12 mouse cellular contexts compared by ENCODE assay signal in genomic region chr2:30706036-30706435, GRCm38 (mm10).
DNase-seq lines count a peak whose midpoint lies in the region; ATAC-seq and TF ChIP-seq lines count a peak whose summit lies in the region.
"Had no signal": no experiment of that assay in that cellular context is flagged by ENCODE, and none has a peak within 500 bp of the region (broad histone marks: within the 10 kb centered on the region; RNA-seq: fewer than 3 reads in every experiment).

No protein-coding gene starts in this region.

- no peak for TF ChIP-seq CTCF in forebrain, postnatal 0 days (IDR thresholded peaks at IDR 0.05; ENCODE audit: low read depth)
- TF ChIP-seq CTCF in kidney, postnatal 0 days (IDR thresholded peaks at IDR 0.05; ENCODE audit: low read depth) = no peak

- DNase-seq in forebrain, postnatal 0 days = no peak
- no peak for DNase-seq in kidney, postnatal 0 days (ENCODE audit: low spot score)
- no peak for DNase-seq in kidney, postnatal 4 days
- no peak for DNase-seq in embryonic facial prominence, embryonic 10.5 days (ENCODE audit: low spot score)
- no peak for DNase-seq in limb, embryonic 10.5 days (ENCODE audit: low spot score)
- no peak for DNase-seq in thymus, postnatal 25 days
- no peak for DNase-seq in gastrocnemius, adult 18-20 months (ENCODE audit: low spot score)
- DNase-seq: layer of hippocampus, adult 9-11 months; thymus, postnatal 36 days had no signal

- ATAC-seq in forebrain, embryonic 13.5 days = no peak
- no peak for ATAC-seq in forebrain, postnatal 0 days
- no peak for ATAC-seq in kidney, postnatal 0 days (replicated peaks; ENCODE audit: low FRiP score, low read depth)
- ATAC-seq: CD4-positive, CD25-positive, alpha-beta regulatory T cell, adult 4 months had no signal

- H3K4me1 ChIP-seq in forebrain, embryonic 13.5 days = peaks cover 51% of the 10 kb centered on the region
- peaks cover 23% of the 10 kb centered on the region for H3K4me1 ChIP-seq in forebrain, postnatal 0 days (ENCODE audit: insufficient read depth)
- H3K4me1 ChIP-seq in kidney, postnatal 0 days (replicated peaks; ENCODE audit: insufficient read depth, low read length) = peaks cover 37% of the 10 kb centered on the region
- H3K4me1 ChIP-seq in embryonic facial prominence, embryonic 10.5 days = peaks cover 66% of the 10 kb centered on the region
- H3K4me1 ChIP-seq in limb, embryonic 10.5 days = peaks cover 60% of the 10 kb centered on the region

- no peak overlapping the region for H3K9ac ChIP-seq in forebrain, embryonic 13.5 days
- no peak overlapping the region for H3K9ac ChIP-seq in forebrain, postnatal 0 days
- H3K9ac ChIP-seq in kidney, postnatal 0 days (ENCODE audit: low read depth, low read length) = 0 out of 2 replicates have a peak overlapping the region, but pooled peaks have one; percentile 8
- H3K9ac ChIP-seq: liver, embryonic 15.5 days had no signal

- H3K4me3 ChIP-seq in forebrain, embryonic 13.5 days = no peak overlapping the region
- H3K4me3 ChIP-seq in forebrain, postnatal 0 days (ENCODE audit: low read depth, low read length) = no peak overlapping the region
- no peak overlapping the region for H3K4me3 ChIP-seq in kidney, postnatal 0 days (replicated peaks; ENCODE audit: low read depth, low read length)
- no peak overlapping the region for H3K4me3 ChIP-seq in embryonic facial prominence, embryonic 10.5 days
- no peak overlapping the region for H3K4me3 ChIP-seq in limb, embryonic 10.5 days
- H3K4me3 ChIP-seq: liver, embryonic 15.5 days had no signal

- no peaks in the 10 kb centered on the region for H3K36me3 ChIP-seq in forebrain, embryonic 13.5 days (ENCODE audit: poor library complexity, severe bottlenecking)
- no peaks in the 10 kb centered on the region for H3K36me3 ChIP-seq in forebrain, postnatal 0 days (ENCODE audit: insufficient read depth)
- no peaks in the 10 kb centered on the region for H3K36me3 ChIP-seq in kidney, postnatal 0 days (ENCODE audit: insufficient read depth, low read length)
- H3K36me3 ChIP-seq in embryonic facial prominence, embryonic 10.5 days (replicated peaks) = 0 out of 2 replicates have a peak, but pooled peaks cover 4% of the 10 kb centered on the region
- H3K36me3 ChIP-seq in limb, embryonic 10.5 days = peaks cover 4% of the 10 kb centered on the region
- H3K36me3 ChIP-seq: liver, embryonic 15.5 days had no signal

- no peaks in the 10 kb centered on the region for H3K27me3 ChIP-seq in forebrain, embryonic 13.5 days
- H3K27me3 ChIP-seq in forebrain, postnatal 0 days (ENCODE audit: insufficient read depth, low read length) = no peaks in the 10 kb centered on the region
- H3K27me3 ChIP-seq in kidney, postnatal 0 days (ENCODE audit: insufficient read depth, low read length) = no peaks in the 10 kb centered on the region
- H3K27me3 ChIP-seq in embryonic facial prominence, embryonic 10.5 days (replicated peaks; ENCODE audit: low read depth, poor library complexity, severe bottlenecking) = no peaks in the 10 kb centered on the region
- H3K27me3 ChIP-seq in limb, embryonic 10.5 days (ENCODE audit: low read depth, poor library complexity, severe bottlenecking) = no peaks in the 10 kb centered on the region

- 67% methylated on average over 5 of the region's 5 CpGs for WGBS in forebrain, embryonic 13.5 days
- 73% methylated on average over 5 of the region's 5 CpGs for WGBS in forebrain, postnatal 0 days
- WGBS in kidney, postnatal 0 days = 71% methylated on average over 5 of the region's 5 CpGs
- 67% methylated on average over 5 of the region's 5 CpGs for WGBS in embryonic facial prominence, embryonic 10.5 days
- 74% methylated on average over 5 of the region's 5 CpGs for WGBS in limb, embryonic 10.5 days

- no peaks in the 10 kb centered on the region; the same call in 1 of the 2 replicates for H3K9me3 ChIP-seq in forebrain, embryonic 13.5 days (replicated peaks)
- no peaks in the 10 kb centered on the region for H3K9me3 ChIP-seq in forebrain, postnatal 0 days (ENCODE audit: low read length)
- no peaks in the 10 kb centered on the region for H3K9me3 ChIP-seq in kidney, postnatal 0 days (replicated peaks; ENCODE audit: low read length)
- peaks cover 7% of the 10 kb centered on the region; the same call in 1 of the 2 replicates for H3K9me3 ChIP-seq in embryonic facial prominence, embryonic 10.5 days
- 0 out of 2 replicates have a peak, but pooled peaks cover 2% of the 10 kb centered on the region for H3K9me3 ChIP-seq in limb, embryonic 10.5 days (replicated peaks)
- H3K9me3 ChIP-seq: liver, embryonic 15.5 days had no signal

- peak overlapping the region; percentile 99; the same call in 1 of the 2 replicates for H3K27ac ChIP-seq in forebrain, embryonic 13.5 days
- H3K27ac ChIP-seq in forebrain, postnatal 0 days (ENCODE audit: low read depth, low read length) = no peak overlapping the region
- H3K27ac ChIP-seq in kidney, postnatal 0 days = peak overlapping the region; percentile 99
- H3K27ac ChIP-seq in embryonic facial prominence, embryonic 10.5 days (replicated peaks) = peak overlapping the region; percentile 100
- H3K27ac ChIP-seq in limb, embryonic 10.5 days = peak overlapping the region; percentile 98

- H3K4me2 ChIP-seq in forebrain, embryonic 13.5 days = no peak overlapping the region
- H3K4me2 ChIP-seq in forebrain, postnatal 0 days (ENCODE audit: low read depth) = no peak overlapping the region
- no peak overlapping the region for H3K4me2 ChIP-seq in kidney, postnatal 0 days (ENCODE audit: low read length)
- H3K4me2 ChIP-seq: liver, embryonic 15.5 days had no signal
